Mouse (Mus musculus) layer of hippocampus, adult 8-10 months (tissue): ENCODE results near the gene Elfn1. TPM values are rescaled to one million over a fixed set of nuclear protein-coding genes. Genes with fewer than 3 reads are reported as not detected.

ENCODE experiments used
- DNase-seq, 2 experiments: peaks; one replicate each; pipeline ENCODE4 v3.0.0; 2022; ENCODE audit warnings: low spot score in 2 of 2
- total RNA-seq, 4 experiments: library from RNA; stranded (reverse); gene quantifications; 2 replicates each; pipeline ENCODE4 v1.2.4; 2022

Elfn1 gene
- total RNA-seq, 4 experiments from 2014 or later, result 27.6 to 34.4 (median 30.4) TPM

DNA sequence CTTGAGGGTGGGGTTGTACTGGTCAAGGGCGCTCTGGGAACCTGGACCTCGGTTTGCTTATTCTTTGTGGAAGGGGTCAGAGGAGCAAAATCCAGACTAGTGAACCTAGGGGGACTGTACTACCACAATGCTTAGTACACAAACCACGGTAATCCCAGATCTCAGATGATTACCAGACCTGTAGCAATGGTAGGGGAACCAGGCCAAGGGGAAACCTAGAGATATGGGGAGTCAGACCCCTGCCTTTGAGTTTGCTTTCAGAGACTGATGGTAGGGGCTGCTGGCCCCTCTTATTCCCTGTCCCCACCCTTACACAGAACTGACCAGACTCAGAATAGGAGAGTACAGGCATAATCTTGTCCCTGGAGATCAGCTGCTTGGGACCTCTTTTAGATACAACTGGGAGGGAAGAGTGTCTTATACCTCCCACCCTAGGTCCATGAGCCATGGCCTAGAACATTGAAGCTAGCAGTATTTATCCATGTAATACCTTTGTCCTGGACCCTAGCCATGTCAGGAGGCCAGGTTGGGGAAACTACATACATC, 3.1 kb downstream of the Elfn1 start:
- DNase-seq, result no peak

DNA sequence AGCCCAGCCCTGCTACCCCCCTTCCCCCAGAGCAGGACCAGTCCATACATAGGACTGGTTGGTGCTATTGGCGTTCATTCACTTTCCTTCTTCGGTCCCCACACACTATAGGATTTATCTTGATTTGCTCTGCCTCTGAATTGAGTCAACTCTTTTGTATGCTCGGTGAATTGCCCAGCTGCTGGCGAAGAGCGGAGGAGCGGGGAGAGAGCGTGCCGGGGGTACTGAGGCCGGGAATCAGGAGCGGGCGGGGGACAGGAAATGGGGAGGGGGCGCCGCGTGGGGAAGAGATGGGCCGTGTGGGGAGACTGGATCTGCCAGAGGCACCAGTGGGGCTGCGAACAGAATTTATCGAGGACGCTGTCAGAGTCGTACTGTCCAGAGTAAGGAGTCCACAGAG, 3.8 kb downstream of the Elfn1 start:
- DNase-seq, result no peak

DNA sequence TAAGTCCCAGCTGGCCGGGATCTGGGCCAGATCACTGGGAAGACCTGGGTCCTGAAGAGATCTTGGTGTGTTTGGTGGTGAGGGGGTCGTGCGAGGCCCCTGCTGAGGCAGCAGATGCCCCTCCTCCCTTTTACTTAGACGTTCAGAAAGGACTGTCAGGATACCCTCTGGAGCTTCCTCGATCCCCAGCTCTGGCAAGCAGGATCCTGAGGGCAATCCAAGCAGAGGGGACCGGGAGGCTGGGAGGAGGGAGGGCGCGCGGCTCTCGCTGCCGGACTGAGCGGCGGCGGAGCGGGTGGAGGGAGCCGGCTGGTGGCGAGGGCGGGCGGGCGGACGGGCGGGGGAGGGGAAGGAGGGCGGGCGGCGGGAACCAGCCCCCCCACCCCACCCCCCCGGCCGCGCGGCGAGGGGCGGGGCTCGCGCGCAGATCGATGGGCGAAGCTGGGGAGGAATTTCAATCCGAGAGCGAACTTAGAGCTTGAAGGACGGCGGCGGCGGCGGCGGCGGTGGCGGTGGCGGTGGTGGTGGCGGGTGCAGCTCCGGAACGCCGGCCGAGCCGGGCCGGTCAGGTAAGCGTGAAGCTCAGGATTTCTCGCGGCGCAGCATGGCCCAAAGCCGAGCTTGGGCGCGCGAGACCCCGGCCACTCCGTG, 4.5 kb downstream of the Elfn1 start:
- no peak for DNase-seq

DNA sequence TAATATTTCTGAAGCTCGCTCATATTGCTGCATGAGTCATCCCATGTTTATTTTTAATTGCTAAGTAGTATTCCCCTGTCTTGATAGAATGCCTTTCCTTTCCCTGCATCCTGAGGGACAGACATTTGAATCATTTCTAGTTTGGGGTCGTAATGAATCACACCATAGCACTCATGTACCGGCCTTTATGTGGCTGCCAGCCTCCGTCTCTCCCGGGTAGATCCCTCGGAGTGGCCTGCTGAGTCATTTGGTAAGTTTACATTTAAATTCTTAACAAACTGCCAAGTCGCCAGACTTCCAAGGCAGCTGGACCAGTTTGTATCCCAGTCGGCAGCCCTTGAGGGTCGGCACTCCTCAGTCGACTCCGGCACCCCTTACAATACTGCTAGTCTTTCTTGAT, 13.9 kb downstream of the Elfn1 start:
- DNase-seq, result no peak

DNA sequence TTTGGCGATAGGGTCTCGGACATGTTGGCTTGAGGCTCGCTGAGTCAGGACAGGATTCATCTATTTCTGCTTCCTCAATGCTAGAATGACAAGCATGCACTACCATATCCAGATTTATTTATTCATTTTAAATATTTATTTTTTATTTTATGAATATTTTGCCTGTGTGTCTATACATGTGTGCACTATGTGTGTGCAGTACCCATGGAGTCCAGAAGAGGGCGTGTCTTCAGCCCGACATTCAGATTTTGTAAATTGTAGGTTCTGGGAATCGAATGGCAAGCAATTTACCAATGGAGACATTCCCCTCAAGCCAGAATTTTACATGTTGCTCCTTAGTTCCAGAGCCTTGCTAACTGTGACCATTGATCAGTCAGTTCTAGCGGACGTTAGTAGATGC, 16.1 kb downstream of the Elfn1 start:
- no peak for DNase-seq

DNA sequence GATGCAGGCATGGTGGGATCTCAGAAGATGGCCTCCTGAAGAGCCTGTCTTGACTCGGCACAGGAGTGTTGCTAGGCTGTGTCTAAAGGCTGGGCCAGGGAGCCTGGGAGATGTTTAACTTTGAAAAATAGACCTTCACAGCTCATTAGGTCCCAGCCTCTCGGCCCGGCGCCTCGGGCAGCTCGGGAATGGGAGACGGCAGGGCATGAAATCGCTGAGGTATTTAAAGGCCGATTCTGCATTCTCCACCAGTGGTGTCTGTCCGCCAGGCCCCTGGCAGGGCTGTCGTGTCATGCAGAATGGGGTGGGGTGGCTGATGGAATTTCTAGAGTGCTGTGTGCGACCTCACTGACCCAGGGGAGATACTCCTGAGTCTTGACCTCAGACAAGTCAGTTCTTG, 22.4 kb downstream of the Elfn1 start:
- DNase-seq, result no peak

DNA sequence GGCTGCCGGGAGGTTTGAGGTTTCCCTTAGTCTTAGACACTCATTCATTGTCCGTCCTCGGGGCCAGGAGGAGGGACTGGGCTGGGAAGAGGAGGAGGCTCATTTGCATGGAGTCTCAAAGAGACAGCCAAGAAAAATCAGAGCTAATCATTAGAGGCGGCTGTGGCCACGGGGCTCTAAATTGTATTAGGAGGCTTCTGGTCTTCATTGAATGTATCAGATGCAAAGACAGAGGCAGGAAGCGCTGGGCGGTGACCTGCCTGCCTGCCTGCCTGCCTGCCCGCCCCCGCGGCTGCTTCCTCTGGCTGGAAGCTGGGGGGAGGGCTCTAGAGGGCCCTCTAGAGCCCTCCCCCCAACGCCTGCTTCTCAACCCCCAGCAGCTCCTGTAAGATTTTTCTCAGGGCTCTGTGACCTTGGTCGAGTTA, 23.2 kb downstream of the Elfn1 start:
- DNase-seq, result no peak

DNA sequence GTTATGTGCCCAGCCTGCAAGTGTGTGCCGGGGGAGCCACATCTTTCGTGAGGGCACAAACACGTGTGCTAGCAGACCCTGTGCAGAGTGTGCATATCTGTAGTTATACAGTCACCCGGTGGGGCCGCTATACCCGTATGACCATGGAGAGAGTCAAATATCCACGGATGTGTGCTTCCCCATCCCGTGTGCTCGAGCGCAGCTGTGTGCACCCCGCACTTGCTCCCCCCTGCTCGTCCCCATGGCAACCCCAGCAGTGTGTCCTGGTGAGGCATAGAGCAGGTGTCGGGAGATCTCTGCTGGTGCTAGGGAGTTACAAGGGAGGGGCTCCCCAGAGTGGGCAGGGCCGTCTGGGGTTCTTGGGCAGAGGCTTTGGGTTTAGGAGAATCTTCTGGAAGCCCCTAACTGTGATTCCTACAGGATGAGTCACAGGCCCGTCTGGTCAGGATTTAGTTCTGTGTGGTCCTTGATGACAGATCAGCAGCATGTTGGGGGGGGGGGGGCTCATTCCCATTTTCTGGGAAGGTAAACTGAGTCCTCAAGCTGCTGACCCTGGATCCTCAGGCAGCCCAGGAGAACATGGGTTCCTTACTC, 24.3 kb downstream of the Elfn1 start:
- peak in 1 of 2 experiments; percentile 26 for DNase-seq

DNA sequence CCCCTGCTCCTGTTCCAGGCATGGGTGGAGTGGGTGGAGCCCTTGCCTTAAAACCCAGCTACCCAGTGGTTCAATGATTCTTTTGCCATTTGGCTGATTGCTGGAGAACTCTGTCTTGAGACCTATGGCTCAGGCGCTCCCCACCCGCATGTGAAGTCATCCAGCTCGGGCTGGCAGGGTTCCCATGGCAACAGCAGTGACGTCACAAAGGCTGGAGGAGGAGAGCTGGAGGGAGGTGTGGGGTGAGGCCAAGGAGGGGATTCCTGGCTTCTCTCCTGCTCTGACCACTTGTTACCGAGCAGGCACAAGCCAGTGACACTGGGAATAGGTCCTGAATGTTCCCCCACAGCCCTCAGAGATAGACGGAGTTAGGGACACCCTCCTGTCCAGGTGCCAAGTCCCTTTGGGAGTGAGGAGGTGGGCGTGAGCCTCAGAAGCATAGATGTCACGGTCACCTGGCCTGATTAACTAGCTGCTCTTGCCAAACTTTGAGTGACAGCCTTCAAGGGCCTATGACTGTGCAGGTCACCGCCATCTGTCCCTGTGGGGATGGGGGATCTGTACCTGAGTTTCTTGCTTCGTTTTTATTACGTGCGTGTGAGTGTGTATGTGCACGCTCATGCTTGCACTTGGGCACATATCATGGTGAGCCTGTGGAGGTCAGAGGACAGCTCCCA, 25.0 kb downstream of the Elfn1 start:
- DNase-seq, result peak in 1 of 2 experiments; percentile 43

DNA sequence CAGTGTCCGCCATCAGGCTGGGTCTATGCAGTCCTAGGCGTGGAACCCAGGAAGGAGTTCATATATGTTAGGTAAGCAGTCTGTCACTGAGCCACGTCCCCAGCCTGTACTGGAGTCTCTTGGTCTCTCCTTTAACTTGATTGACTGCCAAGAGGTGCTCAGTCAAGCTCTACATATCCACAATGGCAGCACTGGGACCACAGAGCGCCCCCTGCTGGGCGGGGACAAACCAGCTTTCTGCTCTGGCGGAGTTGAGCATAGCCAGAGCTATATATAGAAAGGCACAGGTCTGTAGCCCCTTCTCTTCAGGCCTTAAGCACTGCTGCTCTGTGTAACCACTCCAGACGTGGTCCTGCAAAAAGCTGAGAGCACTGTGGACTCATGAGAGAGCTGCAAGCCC, 25.7 kb downstream of the Elfn1 start:
- no peak for DNase-seq

DNA sequence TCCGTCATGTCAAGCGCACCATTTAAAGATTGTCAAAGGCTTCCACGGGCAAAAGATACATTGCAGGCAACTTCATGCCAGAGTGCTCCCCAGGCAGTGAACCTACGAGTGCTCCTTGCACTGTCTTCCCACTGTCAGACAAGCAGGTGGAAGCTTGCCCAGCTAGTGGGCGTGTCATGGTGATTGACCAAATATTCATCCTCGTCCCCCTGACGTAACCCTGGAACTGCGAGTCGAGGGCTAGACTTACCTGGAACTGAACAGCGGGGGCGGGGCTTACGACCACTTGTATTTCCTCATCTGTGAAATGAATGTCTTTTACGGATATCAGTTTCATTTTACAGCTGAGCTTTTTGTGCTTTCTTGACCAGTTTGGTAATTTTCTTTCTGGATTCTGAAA, 28.7 kb downstream of the Elfn1 start:
- no peak for DNase-seq

DNA sequence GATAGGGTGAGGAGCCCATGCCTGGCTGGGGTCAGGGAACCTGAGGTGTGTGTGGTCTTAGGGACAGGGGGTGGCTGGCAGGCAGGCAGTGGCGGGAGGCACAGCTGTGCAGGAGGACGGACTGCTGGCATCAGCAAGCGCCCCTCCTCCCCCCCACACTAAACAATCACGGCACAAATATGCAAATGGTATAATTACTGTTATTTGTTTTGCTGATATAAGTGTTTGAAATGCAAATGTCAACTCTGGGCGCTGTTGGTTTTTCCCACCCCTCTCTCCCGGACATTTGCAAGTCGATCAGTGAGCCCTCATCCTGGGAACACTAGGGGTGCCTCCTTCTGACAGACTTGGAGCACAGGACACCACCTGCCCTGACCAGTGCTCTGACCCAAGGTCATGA, 37.0 kb downstream of the Elfn1 start:
- no peak for DNase-seq

DNA sequence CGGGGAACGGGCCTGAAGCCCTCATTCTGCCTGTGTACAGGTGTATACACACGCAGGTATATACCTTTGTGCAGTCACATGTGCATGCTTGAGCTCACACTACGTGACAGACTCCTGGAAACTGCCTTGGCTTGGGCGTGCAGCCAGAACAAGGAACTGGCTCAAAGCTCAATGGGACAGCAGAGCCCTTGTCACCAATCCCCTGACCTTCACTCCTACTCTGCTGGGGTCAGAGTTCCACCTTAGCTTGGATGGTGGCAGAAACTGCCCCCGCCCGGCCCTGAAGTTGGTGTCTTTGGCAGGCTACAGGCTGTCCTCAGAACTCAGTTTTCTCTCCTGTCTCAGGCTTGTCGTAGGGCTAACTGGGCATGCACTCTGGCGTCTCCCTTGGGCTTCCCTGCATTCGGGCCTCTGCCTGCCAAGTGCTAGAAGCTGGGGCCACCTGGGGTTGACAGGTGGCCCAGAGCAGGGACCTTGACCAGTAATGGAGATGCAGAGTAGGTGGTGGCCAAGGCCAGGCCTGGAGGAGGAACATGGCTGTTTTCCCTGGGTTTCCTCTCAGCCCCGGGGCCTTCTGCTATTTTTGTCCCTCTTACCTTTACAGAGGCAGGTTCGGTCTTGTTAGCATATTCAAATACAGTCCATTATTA, 38.1 kb downstream of the Elfn1 start:
- DNase-seq, result no peak

DNA sequence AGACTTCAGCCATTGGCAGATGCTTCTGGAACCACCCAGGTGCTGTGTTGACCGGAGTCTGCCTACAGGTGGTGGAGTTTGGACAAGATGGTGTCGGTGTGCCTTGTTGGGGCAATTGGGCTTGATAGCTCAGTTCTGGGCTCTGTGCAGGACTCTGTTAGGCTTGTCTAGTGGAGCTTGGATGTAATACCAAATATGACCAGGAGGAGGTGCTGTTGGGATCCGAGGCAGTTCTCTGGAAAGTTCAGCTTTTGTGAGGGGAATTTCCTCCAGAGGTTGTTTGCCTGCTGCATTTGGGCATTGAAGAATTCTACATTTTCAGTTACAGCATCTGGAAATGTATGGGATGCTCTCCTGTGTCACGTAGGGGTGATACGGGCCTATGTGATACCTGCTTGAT, 39.7 kb downstream of the Elfn1 start:
- DNase-seq, result no peak

DNA sequence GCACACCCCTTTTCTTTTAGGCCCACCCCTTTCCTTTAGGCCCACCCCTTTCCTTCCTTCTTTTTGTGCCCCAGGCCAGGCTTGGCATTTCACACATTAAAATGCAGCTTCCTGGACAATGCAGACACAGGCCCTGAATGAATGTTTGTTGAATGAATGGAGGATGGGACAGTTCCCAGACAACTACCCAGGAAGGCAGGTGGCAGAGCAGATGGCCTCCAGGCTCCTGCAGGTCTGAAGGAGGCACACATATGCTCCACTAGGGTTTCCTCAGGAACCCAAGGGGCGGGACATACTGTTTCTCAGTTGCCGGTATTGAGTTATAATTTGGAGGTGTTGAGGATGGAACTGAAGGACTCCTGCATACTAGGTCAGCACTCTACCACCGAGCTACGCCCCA, 40.8 kb downstream of the Elfn1 start:
- peak; percentile 50 to 67 for DNase-seq

DNA sequence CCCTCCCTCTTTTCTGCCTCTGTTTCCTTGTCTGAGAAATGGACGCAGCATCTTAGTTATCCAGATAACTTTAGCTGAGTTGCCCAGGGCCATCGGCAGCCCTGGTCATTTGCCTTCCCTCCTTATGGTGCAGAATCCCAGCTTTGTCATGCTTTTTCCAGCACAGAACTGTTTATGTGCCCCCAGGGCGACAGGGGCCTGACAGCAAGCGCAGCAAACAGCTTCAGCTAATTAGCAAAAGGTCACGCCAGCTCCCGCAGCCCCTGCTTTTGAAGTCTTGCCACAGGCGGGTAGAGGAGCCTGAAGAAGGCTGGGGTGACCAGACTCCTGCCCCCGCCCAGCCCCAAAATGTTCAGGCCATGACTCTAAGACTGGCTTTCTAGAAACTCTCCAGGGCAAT, 41.6 kb downstream of the Elfn1 start:
- no peak for DNase-seq

DNA sequence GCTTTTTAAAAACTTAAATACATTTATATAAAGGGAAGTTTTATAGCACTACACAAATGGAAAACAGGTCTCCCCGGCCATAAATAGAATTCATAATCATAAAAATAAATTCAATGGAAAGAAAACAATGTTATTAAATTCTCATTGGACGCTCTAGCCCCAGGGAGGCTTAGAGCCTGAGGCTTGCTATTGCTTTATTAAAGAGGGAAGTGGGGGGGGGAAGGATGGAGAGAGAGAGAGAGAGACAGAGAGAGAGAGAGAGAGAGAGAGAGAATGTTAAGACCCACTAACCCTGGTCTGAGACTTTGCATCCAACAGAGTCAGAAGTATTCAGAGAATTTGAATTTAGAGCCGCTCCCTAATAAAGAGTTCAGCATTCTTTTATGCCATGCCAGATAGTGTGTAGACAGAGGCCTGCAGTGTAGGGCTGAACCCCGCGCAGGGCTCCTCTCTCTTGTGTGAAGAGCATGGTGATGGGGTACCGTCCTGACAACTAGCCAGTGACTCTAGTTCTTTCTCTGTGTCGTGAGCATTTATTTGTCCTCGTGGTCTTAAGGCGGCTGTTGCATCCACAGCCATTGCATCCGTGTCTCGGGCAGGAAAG, 42.3 kb downstream of the Elfn1 start:
- DNase-seq, result no peak

DNA sequence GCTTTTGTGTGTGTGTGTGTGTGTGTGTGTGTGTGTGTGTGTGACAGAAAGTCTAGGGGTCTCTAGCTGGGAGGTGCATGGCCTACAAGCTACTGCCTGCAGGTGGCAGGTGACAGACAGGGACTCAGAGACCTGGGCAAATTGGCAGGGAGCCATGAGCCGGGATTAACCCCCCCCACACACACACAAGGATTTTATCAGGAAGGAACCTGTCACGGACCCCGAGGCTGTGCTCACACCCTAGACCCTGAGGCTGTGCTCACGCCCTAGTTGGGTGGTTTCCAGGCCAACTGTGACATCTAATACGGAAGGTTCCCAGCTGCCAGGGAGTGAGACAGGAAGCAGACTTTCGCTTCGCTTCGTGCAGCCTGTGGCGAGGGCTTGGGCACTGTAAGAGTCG, 49.1 kb downstream of the Elfn1 start:
- no peak for DNase-seq

DNA sequence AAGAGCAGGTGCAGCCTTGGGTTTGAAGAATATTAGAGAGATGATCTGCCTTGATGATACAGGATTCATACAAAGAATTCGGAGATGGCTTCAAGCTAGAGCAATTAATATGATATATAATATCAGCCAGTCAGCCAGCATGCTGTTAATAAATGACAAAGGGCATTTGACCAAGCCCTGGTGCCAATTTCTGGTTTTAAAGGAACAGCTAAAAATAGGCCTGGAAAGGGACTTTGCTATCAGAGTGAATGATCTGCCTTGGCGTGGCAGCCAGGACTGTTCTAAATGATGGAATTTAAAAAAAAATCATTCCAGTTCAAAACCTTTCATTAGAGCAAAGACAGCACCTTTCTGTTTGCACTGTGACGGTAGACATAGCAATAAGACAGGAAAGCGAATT, 52.0 kb downstream of the Elfn1 start:
- DNase-seq, result no peak

DNA sequence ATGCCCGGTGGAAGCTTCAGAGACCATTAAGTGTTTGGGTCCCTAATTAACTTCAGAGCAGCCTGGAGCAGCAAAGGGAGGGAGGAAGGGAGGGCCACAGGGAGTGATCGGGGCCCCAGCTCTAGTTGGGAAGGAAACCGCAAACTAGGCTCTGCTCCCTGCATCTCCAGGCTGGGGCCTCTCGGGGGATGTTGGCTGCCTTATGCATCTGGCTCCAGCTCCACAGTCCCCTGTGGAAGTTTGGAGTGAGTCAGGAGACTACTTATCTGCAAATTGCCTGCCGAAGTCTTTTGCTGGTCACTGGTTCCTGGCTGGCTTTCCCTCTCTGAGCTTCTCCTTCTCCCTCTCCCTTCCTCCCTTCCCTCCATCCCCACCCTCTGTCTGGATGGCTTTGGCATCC, 56.6 kb downstream of the Elfn1 start:
- DNase-seq, result no peak

DNA sequence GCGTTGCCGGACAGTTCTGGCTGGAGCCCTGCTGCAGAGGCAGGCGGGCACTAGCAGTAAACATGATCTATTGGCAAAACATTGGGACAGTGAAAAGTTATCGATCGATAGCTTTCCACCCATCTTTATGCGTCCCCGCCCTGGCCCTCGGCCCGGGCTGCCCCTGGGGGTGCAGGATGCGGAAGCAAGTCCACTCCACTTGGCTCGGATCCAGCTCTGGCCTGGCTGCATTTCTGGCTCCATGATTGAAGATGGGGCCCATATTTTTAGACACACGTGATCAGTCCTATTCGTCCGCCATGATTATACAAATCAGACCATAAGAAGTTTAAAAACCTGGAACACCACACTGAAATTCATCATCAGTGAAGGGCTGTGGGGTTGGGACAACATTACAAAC, 57.9 kb downstream of the Elfn1 start:
- no peak for DNase-seq
